ENCODE assay signal across 8 mouse cellular contexts in genomic region chr17:56479358-56479757, GRCm38 (mm10). TPM values are rescaled to one million over a fixed set of nuclear protein-coding genes. Genes with fewer than 3 reads are reported as not detected.
DNase-seq lines count a peak whose midpoint lies in the region; ATAC-seq and TF ChIP-seq lines count a peak whose summit lies in the region.

No protein-coding gene starts in this region.

- no peaks in the 10 kb centered on the region for H3K36me3 ChIP-seq in midbrain, embryonic 10.5 days
- no peaks in the 10 kb centered on the region for H3K36me3 ChIP-seq in midbrain, embryonic 16.5 days (ENCODE audit: control insufficient read depth, insufficient read depth, low read length)
- no peaks in the 10 kb centered on the region for H3K36me3 ChIP-seq in limb, embryonic 14.5 days (ENCODE audit: control insufficient read depth, insufficient read depth, low read length)

- no peak for TF ChIP-seq POLR2A in limb, embryonic 14.5 days (IDR thresholded peaks at IDR 0.05; ENCODE audit: borderline replicate concordance, extremely low read depth, insufficient read depth, insufficient read length)

- DNase-seq in midbrain, embryonic 10.5 days (ENCODE audit: low spot score): peak; percentile 79
- peak; percentile 93 for DNase-seq in NIH3T3 (ENCODE audit: low read depth)
- peak; percentile 85 for DNase-seq in cerebellum, adult 9-10 months
- DNase-seq in heart, adult 9 months (ENCODE audit: low spot score in 2 of 2): peak; percentile 46 to 72
- peak; percentile 70 for DNase-seq in limb, embryonic 14.5 days (ENCODE audit: low spot score)
- DNase-seq in retina, postnatal 1 day: peak; percentile 88
- DNase-seq in yolk sac, embryonic 10.5 days (ENCODE audit: low spot score): peak; percentile 24

- H3K9ac ChIP-seq in midbrain, embryonic 16.5 days (ENCODE audit: low read depth, low read length): no peak overlapping the region
- H3K9ac ChIP-seq in limb, embryonic 14.5 days (ENCODE audit: low read depth, low read length, severe bottlenecking): no peak overlapping the region

- no peak for ATAC-seq in midbrain, embryonic 16.5 days
- no peak for ATAC-seq in limb, embryonic 14.5 days (ENCODE audit: low FRiP score, low read depth)

- peaks cover 4% of the 10 kb centered on the region; the same call in 1 of the 2 replicates for H3K9me3 ChIP-seq in midbrain, embryonic 10.5 days (replicated peaks)
- H3K9me3 ChIP-seq in midbrain, embryonic 16.5 days (replicated peaks; ENCODE audit: control insufficient read depth, low read length, poor library complexity, severe bottlenecking): no peaks in the 10 kb centered on the region
- 0 out of 2 replicates have a peak, but pooled peaks cover 5% of the 10 kb centered on the region for H3K9me3 ChIP-seq in limb, embryonic 14.5 days (ENCODE audit: control insufficient read depth, low read length)

- H3K4me2 ChIP-seq in midbrain, embryonic 16.5 days (ENCODE audit: low read length): no peak overlapping the region
- no peak overlapping the region for H3K4me2 ChIP-seq in limb, embryonic 14.5 days (replicated peaks; ENCODE audit: low read depth, low read length, severe bottlenecking)

- H3K27me3 ChIP-seq in midbrain, embryonic 10.5 days (ENCODE audit: low read depth, poor library complexity, severe bottlenecking): peaks cover 52% of the 10 kb centered on the region
- H3K27me3 ChIP-seq in midbrain, embryonic 16.5 days (ENCODE audit: control insufficient read depth, insufficient read depth, low read depth, low read length): no peaks in the 10 kb centered on the region
- H3K27me3 ChIP-seq in limb, embryonic 14.5 days (ENCODE audit: control insufficient read depth, insufficient read depth, low read length): peaks cover 15% of the 10 kb centered on the region

- H3K4me1 ChIP-seq in midbrain, embryonic 10.5 days: peaks cover 31% of the 10 kb centered on the region
- peaks cover 4% of the 10 kb centered on the region; the same call in 1 of the 2 replicates for H3K4me1 ChIP-seq in midbrain, embryonic 16.5 days (ENCODE audit: control insufficient read depth, insufficient read depth, low read length)
- peaks cover 15% of the 10 kb centered on the region for H3K4me1 ChIP-seq in limb, embryonic 14.5 days (ENCODE audit: control insufficient read depth, insufficient read depth, low read length)

- H3K4me3 ChIP-seq in midbrain, embryonic 10.5 days: no peak overlapping the region
- no peak overlapping the region for H3K4me3 ChIP-seq in midbrain, embryonic 16.5 days (ENCODE audit: low read depth, low read length)
- H3K4me3 ChIP-seq in limb, embryonic 14.5 days (replicated peaks; ENCODE audit: low read length): no peak overlapping the region

- H3K27ac ChIP-seq in midbrain, embryonic 10.5 days (replicated peaks): no peak overlapping the region; the same call in 1 of the 2 replicates
- H3K27ac ChIP-seq in midbrain, embryonic 16.5 days (ENCODE audit: low read length): no peak overlapping the region
- H3K27ac ChIP-seq in limb, embryonic 14.5 days (replicated peaks; ENCODE audit: low read depth, low read length): no peak overlapping the region

- 15% methylated on average over 6 of the region's 6 CpGs for WGBS in midbrain, embryonic 10.5 days
- WGBS in midbrain, embryonic 16.5 days: 12% methylated on average over 6 of the region's 6 CpGs
- WGBS in limb, embryonic 14.5 days: 14% methylated on average over 6 of the region's 6 CpGs

RNA-seq across cellular contexts. Expression of gene Ptprs, which starts 3.1 kb away (rescaled TPM):
- polyA plus RNA-seq in midbrain, embryonic 10.5 days (2016; fragmentation: Nextera tagmentation; extraction: Ambion mirVana): 89.7 and 131 TPM in 2 replicates
- 293 and 299 TPM in 2 replicates for polyA plus RNA-seq in midbrain, embryonic 16.5 days (2015; fragmentation: Nextera tagmentation; extraction: Ambion mirVana)
- 483 and 667 TPM in 2 replicates for polyA plus RNA-seq in limb, embryonic 14.5 days (2012; rRNA removed)
- polyA plus RNA-seq in limb, embryonic 14.5 days (2014; fragmentation: Nextera tagmentation; extraction: Ambion mirVana): 116 and 131 TPM in 2 replicates

RNA-seq across cellular contexts. Expression of gene Znrf4, which starts 32.9 kb away (rescaled TPM):
- polyA plus RNA-seq in midbrain, embryonic 10.5 days (2016; fragmentation: Nextera tagmentation; extraction: Ambion mirVana): not detected in 2 replicates
- not detected in 2 replicates for polyA plus RNA-seq in midbrain, embryonic 16.5 days (2015; fragmentation: Nextera tagmentation; extraction: Ambion mirVana)
- polyA plus RNA-seq in limb, embryonic 14.5 days (2012; rRNA removed): not detected in 2 replicates
- polyA plus RNA-seq in limb, embryonic 14.5 days (2014; fragmentation: Nextera tagmentation; extraction: Ambion mirVana): 0.17 TPM in 1 of 2 replicates, not detected in the other

Comparison
In these comparisons a context has a peak if more than half of its experiments do, and no peak if none do; other contexts are left out.
1. DNase-seq: peak in every context shown above with its lines; median percentile 93 in NIH3T3; 88 in retina, postnatal 1 day; 85 in cerebellum, adult 9-10 months; 79 in midbrain, embryonic 10.5 days; 70 in limb, embryonic 14.5 days; 59 in heart, adult 9 months; 24 in yolk sac, embryonic 10.5 days.